Mouse (Mus musculus) ES-E14 (cell line): ENCODE measurements around the gene Gpr107.

ENCODE experiments used
- HCFC1 ChIP-seq: IDR thresholded peaks from 2 replicates; pipeline ENCODE4 v1.6.1; 2012; ENCODE audit warnings: low read length, inconsistent platforms, borderline replicate concordance; ENCODE audit not compliant: insufficient read depth
- MAFK ChIP-seq: IDR thresholded peaks from 2 replicates; pipeline ENCODE4 v1.6.1; 2014; ENCODE audit warnings: mild to moderate bottlenecking, low read depth, low read length, inconsistent platforms; ENCODE audit not compliant: insufficient read depth
- ZC3H11A ChIP-seq: IDR thresholded peaks from 2 replicates; pipeline ENCODE4 v1.6.1; 2012; ENCODE audit warnings: low read depth, mild to moderate bottlenecking, inconsistent platforms, low read length, borderline replicate concordance
- ZNF384 ChIP-seq: IDR thresholded peaks from 2 replicates; pipeline ENCODE4 v1.6.1; 2012; ENCODE audit warnings: low read depth, low read length, inconsistent platforms

DNA sequence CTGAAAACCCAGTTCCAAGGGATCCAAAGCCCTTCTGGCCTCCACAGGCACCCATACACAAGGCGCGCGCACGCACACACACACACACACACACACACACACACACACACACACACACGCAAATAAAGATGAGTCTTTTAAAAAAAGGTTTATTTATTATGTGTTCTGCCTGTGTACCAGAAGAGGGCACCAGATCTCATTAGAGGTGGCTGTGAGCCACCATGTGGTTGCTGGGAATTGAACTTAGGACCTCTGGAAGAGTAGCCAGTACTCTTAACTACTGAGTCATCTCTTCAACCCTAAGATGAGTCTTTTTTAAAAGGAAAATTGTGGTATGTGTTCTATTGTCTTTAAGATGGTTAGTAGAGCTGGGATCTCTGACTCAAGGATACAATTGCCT is 20.4 kb downstream of the Gpr107 start:
- no peak for TF ChIP-seq ZNF384
- no peak for TF ChIP-seq MAFK
- no peak for TF ChIP-seq ZC3H11A
- no peak for TF ChIP-seq HCFC1
